Mouse (Mus musculus) CD8-positive naive resting alpha-beta T cell, adult 2 months (primary cell): Measurements from ENCODE around the gene Gm49340.
"Not testable (repeated sequence)": the region's sequence is repeated elsewhere in the genome, so short reads cannot be mapped to it uniquely, and the experiment has no call there.

Experiments used
- DNase-seq, 2 experiments: peaks; one replicate each; pipeline ENCODE4 v3.0.0; 2022; ENCODE audit warnings: low read depth in 2 of 2, low spot score in 2 of 2

The Gm49340 gene

GRCm38 (mm10) chr11:73329442-73329841 lies at the start of gene Gm49340, which contains the start of the genes Aspa and Spata22:
TSS of gene Gm49340 (plus strand) at chr11:73329741.
TSS of gene Aspa (minus strand) at chr11:73329596.
TSS of gene Spata22 (plus strand) at chr11:73329741.
- DNase-seq: no peak

DNA sequence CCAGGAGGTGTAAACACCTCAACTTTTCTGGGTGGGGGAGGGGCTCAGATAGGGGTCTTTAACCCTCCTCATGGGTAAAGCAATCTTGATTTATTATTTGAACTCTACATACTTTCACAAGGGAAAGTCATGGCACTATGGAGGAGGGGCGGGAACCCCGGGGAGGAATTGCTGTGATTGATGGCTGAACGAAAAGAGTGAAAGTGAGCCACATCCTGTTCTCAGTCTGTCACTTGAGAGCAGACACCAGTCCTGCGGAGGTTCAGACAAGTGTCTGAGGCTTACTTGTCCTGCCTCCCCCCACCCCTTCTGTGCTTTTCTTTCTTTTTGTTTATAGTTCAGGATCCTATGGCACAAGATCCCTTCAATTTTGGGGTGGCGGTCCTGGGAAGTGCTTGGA lies 48.8 kb upstream of the Gm49340 start:
- DNase-seq: no peak

DNA sequence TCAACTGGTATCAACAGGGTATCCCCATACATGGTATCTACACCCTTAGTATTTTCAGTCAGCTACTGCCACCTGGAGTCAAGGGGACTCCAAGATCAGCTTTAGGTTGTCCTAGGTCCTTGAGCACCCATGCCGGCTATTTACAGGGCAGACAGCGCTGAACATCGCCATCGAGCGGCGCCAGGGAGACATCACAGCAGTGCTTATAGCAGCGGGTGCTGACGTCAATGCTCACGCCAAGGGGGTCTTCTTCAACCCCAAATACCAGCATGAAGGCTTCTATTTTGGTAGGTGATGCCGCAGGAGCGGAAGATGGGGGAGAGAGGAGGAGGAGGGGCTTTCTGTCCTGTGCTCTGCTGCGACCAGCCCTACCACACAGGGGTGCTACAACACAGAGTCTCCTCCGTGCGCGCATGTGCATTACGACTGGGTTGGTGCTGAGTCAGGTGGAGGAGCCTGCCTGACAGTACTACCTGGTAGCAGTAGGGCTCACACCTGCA lies 48.0 kb upstream of the Gm49340 start:
- peak; percentile 15 to 34 for DNase-seq

DNA sequence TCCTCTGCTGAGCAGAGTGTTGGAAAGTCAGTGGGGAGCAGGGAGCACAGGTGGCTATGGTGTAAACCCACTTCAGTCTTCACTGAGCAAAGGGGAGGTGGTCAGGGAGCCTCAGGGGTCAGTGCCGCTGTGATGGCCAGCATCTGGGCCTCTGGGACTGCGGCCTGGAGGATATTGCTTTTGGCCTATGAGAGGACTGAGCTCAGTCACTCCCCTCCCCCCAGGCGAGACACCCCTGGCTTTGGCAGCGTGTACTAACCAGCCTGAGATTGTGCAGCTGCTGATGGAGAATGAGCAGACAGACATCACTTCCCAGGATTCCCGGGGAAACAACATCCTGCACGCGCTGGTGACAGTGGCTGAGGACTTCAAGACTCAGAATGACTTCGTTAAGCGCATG lies 46.2 kb upstream of the Gm49340 start:
- DNase-seq: no peak

- DNase-seq: no peak
Observed at GRCm38 (mm10) chr11:73283926-73284325, 45.6 kb upstream of the Gm49340 start.

DNA sequence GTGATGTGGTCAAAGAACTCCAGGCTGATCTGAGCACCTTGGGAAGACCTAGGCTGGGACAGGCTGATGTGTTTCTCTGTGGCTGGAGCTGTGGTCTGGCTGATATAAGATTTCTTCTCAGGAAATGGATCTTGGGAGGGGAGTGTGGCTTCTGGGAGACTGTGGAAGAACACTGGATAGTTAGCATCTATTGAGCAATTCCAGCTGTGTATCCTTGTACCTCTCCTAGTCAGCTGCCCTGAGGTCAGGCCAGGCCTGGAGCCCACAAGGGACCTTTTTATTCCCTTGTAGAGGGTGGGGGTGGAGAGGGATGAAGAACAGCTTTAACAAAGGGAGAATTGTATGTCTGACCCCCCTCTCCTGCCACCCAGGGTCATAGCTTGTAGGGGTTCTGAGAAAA lies 45.2 kb upstream of the Gm49340 start:
- DNase-seq: no peak

DNA sequence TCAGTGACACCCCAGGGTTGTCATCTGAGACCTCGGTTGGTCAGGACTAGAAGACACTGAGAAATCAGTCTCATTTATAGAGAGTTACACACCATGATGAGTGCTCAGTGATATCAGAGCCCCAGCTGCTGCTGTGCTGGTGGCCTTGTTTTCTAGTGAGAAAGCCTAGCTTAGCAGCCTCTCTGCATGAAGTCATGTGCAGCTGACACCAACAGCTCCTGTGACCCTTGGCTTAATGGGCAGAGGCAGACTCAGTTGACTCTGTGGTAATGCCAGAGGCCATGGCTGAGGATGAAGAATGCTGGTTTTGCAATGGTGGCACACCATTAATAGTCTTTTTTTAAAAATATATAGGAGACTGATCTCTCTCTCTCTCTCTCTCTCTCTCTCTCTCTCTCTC lies 39.9 kb upstream of the Gm49340 start:
- no peak for DNase-seq

DNA sequence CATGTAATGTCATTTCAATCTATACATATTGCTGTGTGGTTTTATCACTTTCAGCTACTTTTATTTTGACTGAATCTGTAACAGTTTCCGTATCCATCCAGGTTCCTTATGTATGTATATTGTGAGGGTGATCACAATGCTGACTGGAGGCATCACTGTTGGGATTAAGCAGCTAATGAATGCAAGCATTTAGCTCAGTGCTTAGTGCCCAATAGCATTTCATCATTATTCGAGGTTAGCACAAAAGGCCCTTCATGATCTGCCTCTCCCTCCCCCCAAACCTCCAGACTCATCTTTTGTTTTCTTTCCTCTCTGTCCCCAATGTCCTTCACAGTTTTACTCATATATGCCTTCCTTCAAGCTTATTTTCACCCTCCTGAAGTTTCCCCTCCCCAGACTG lies 26.4 kb upstream of the Gm49340 start:
- no peak for DNase-seq

DNA sequence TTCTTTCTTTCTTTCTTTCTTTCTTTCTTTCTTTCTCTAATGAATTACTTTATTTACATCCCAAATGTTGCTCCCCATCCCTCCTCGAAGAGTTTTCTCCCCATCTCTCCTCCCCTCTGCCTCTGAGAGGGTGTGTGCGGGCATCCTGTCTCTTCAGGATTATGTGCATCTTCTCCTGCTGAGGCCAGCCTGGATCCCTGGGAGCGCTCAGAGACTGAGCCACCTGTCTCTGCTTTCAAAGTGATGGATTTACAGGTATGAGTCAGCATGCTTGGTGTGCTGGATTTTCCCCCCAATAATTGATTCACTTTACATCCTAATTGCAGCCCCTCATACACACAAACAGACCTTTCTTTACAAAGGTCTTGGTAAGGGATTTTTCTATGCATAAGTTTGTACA lies 13.6 kb upstream of the Gm49340 start:
- no peak for DNase-seq

GRCm38 (mm10) chr11:73318581-73318980 lies 11.0 kb upstream of the Gm49340 start:
- DNase-seq: not testable (repeated sequence)

- not testable (repeated sequence) for DNase-seq
Observed at GRCm38 (mm10) chr11:73321064-73321463, 8.5 kb upstream of the Gm49340 start.

GRCm38 (mm10) chr11:73323906-73324830 lies 5.4 kb upstream of the Gm49340 start:
- DNase-seq: no peak

DNA sequence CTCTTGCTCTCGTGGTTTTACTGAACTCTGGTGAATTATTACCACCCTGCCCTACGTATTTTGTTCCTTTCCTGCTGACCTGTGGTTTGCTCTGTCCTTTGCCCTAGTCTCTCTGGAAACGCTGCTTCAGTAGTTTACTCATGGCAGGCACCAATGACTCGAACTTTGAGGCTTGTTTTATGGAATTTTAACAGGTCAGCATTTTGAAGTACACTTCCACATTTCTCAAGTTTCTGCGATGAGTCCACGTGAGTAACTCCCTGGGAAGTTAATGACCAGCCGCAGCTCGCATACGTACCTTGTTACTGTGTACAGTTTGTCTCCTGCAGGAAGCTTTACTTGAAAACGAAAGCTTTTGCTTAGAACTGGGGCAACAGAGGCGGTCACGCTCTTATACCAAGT lies 3.1 kb upstream of the Gm49340 start:
- DNase-seq: no peak

GRCm38 (mm10) chr11:73327361-73327760 lies 2.2 kb upstream of the Gm49340 start:
- DNase-seq: no peak

GRCm38 (mm10) chr11:73333357-73333756 lies 3.8 kb downstream of the Gm49340 start:
- no peak for DNase-seq

DNA sequence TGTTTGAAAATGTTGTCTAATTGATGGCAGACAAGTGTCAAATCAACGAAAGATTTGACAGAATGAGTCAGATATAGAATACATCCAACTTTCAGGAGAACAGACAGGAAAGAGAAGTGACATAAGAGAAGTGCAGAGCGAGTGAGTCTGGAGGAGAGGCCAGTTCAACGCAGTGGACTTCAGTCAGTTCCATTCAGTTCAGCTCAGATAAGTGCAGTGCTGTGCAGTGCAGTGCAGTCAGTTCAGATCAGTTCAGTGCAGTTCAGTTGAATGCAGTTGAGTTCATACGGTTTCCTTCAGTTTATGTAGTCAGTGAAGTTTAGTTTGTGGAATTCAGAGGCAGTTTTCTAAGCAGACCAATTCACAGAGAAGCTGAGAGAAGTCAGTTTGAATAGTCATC lies 7.4 kb downstream of the Gm49340 start:
- no peak for DNase-seq

GRCm38 (mm10) chr11:73350483-73350882 lies 20.9 kb downstream of the Gm49340 start, which contains the start of gene Olfr20:
TSS of gene Olfr20 (plus strand) at chr11:73350783.
- DNase-seq: no peak

GRCm38 (mm10) chr11:73370946-73371345 lies 41.4 kb downstream of the Gm49340 start, which contains the start of gene Olfr376:
TSS of gene Olfr376 (plus strand) at chr11:73371246.
- no peak for DNase-seq

GRCm38 (mm10) chr11:73395374-73395773 lies 65.8 kb downstream of the Gm49340 start:
- no peak for DNase-seq

GRCm38 (mm10) chr11:73399514-73399913 lies 70.0 kb downstream of the Gm49340 start, which contains the start of gene Olfr1:
TSS of gene Olfr1 (minus strand) at chr11:73399614.
- no peak for DNase-seq
